Mouse (Mus musculus) stomach, embryonic 16.5 days (tissue): ENCODE results near the gene Tph2. TPM values are rescaled to one million over a fixed set of nuclear protein-coding genes. Genes with fewer than 3 reads are reported as not detected.

Experiments
- ATAC-seq: fragments of 200-750 bp; cut with Nextera tagmentation; 2 replicates; pipeline ENCODE4 v1.8.0; 2017; ENCODE audit warnings: moderate number of reproducible peaks, moderate TSS enrichment; ENCODE audit not compliant: insufficient read depth, low FRiP score
- H3K27ac ChIP-seq: fragments of 300-500 bp; sonication (generic); 2 replicates; pipeline ENCODE4 v1.5.1; 2014; ENCODE audit warnings: low read length
- H3K27me3 ChIP-seq: fragments of 300-500 bp; sonication (generic); 2 replicates; pipeline ENCODE4 v1.6.1; 2014; ENCODE audit warnings: low read length, control low read depth, mixed read lengths; ENCODE audit not compliant: control insufficient read depth, insufficient read depth
- H3K36me3 ChIP-seq: fragments of 300-500 bp; sonication (generic); 2 replicates; pipeline ENCODE4 v1.6.1; 2014; ENCODE audit warnings: low read length; ENCODE audit not compliant: control insufficient read depth, insufficient read depth
- H3K4me1 ChIP-seq: fragments of 300-500 bp; sonication (generic); 2 replicates; pipeline ENCODE4 v1.6.1; 2014; ENCODE audit warnings: low read length, control low read depth, mixed read lengths; ENCODE audit not compliant: control insufficient read depth, insufficient read depth
- H3K4me2 ChIP-seq: fragments of 300-500 bp; sonication (generic); 2 replicates; pipeline ENCODE4 v1.6.1; 2014; ENCODE audit warnings: low read depth, low read length, mixed read lengths
- H3K4me3 ChIP-seq: fragments of 300-500 bp; sonication (generic); replicated peaks from 2 replicates; pipeline ENCODE4 v1.5.1; 2014; ENCODE audit warnings: mild to moderate bottlenecking, low read length
- H3K9ac ChIP-seq: fragments of 300-500 bp; sonication (generic); 2 replicates; pipeline ENCODE4 v1.6.1; 2014; ENCODE audit warnings: low read length
- H3K9me3 ChIP-seq: fragments of 300-500 bp; sonication (generic); replicated peaks from 2 replicates; pipeline ENCODE4 v1.6.1; 2016; ENCODE audit warnings: low read length, control low read depth; ENCODE audit not compliant: control insufficient read depth
- WGBS: fragments of 180-500 bp; shearing (Covaris S2); extraction: QIAGEN DNeasy Blood & Tissue Kit; methylation state at CpG from one replicate; pipeline ENCODE4 v1.1.7; 2014; 5-methylcytosine and 5-hydroxymethylcytosine counted together
- polyA plus RNA-seq: library from polyadenylated mRNA; unstranded; fragments of >200 nt; fragmentation: Nextera tagmentation; extraction: Ambion mirVana; gene quantifications from 2 replicates; pipeline ENCODE4 v1.2.1, GENCODE M21; 2015

Gene Tph2
- polyA plus RNA-seq, 1 experiment from 2014 or later, result 0.05 TPM

DNA sequence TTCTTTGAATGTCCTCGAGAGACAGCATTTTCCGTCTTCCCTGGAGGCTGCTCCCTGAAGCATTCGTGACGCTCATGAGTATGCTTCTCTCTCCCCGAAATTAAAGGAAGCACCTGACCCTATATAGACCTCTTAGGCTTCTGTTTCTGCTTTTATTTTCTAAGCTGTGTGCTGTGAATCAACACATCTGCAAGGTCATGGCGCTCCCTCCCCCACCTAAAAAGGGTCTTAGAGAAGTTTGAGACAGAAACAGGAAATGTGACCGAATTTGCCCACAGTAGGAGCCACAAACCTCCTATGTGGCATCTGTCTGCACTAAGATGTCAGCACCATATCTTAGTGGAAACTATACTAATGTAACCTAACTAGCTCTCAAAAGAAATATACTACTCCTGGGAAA lies 124.1 kb downstream of the Tph2 start:
- no peak overlapping the region for H3K4me3 ChIP-seq
- no peaks in the 10 kb centered on the region for H3K9me3 ChIP-seq
- 57% methylated on average over 7 of the region's 7 CpGs for WGBS
- H3K36me3 ChIP-seq, result no peaks in the 10 kb centered on the region
- no peak overlapping the region for H3K4me2 ChIP-seq
- no peak overlapping the region for H3K27ac ChIP-seq
- H3K27me3 ChIP-seq, result no peaks in the 10 kb centered on the region
- no peak for ATAC-seq
- H3K4me1 ChIP-seq, result no peaks in the 10 kb centered on the region
- H3K9ac ChIP-seq, result no peak overlapping the region

DNA sequence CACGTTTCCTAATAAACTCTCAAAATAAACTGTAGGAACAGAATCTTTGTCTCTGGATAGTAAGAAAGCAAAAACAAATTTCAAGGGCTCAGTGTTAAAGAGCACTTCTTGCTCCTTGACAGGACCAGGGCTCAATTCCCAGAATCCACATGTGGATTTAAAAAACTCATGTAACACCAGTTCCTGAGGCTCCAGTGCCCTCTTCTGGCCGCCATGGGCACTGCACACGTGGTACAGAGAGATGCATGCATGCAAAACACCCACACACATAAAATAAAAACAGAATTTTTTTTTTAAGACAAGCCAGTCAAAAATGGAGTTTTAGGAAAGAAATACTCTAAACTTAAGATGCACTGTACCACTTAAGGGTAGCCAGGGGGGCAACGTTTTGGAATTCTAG lies 133.2 kb downstream of the Tph2 start:
- Histone ChIP-seq H3K27ac (no peak overlapping the region), H3K9ac (no peak overlapping the region), H3K4me1 (no peaks in the 10 kb centered on the region), H3K4me3 (no peak overlapping the region), H3K4me2 (no peak overlapping the region), H3K36me3 (no peaks in the 10 kb centered on the region), H3K27me3 (no peaks in the 10 kb centered on the region), H3K9me3 (no peaks in the 10 kb centered on the region)
- WGBS, result 50% methylated on average over 4 of the region's 4 CpGs
- no peak for ATAC-seq

DNA sequence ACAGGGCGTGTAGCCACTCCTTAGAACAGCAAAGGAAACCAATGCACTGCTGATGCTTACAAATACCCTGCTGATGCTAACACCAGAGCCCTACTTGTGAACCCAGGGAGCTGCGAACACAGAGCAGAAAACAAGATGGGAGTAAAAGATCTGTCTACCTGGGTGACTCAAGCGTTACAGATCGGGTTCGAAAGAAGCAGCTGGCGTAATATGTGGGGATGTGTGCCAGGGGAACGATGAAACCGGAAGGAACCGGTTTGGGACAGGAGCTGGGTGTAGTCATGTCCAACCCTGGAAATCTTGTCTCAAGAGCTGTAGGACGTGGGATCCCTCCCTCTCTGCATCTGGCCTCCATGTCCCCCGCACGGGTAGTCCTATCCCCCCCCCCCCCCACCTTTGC lies 134.1 kb downstream of the Tph2 start:
- no peaks in the 10 kb centered on the region for H3K4me1 ChIP-seq
- no peaks in the 10 kb centered on the region for H3K9me3 ChIP-seq
- ATAC-seq, result no peak
- no peaks in the 10 kb centered on the region for H3K36me3 ChIP-seq
- H3K9ac ChIP-seq, result no peak overlapping the region
- no peak overlapping the region for H3K4me3 ChIP-seq
- no peaks in the 10 kb centered on the region for H3K27me3 ChIP-seq
- H3K4me2 ChIP-seq, result no peak overlapping the region
- H3K27ac ChIP-seq, result no peak overlapping the region
- WGBS, result 89% methylated on average over 12 of the region's 12 CpGs

DNA sequence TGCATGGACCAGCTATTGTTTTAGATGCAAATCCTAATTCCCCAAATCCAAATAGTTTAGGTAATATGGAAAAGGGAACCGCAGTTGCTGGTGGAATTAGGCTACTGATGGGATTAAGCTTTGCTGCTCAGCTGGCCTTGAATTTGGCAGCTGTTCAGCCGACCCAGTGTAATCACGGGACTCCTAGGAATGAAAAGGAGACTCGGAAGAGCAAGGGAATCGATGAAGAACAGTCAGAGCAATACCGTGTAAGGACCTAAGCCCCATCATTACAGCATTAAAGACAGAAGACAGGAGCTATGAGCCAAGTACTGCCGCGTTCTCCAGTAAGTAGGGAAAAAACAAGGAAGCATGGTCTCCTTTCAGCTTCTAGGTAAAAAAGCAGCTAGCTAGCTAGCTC lies 134.6 kb downstream of the Tph2 start:
- Histone ChIP-seq H3K9ac (no peak overlapping the region), H3K36me3 (no peaks in the 10 kb centered on the region), H3K27me3 (no peaks in the 10 kb centered on the region), H3K9me3 (no peaks in the 10 kb centered on the region), H3K27ac (no peak overlapping the region), H3K4me2 (no peak overlapping the region), H3K4me3 (no peak overlapping the region), H3K4me1 (no peaks in the 10 kb centered on the region)
- ATAC-seq, result no peak
- 62% methylated on average over 8 of the region's 8 CpGs for WGBS

DNA sequence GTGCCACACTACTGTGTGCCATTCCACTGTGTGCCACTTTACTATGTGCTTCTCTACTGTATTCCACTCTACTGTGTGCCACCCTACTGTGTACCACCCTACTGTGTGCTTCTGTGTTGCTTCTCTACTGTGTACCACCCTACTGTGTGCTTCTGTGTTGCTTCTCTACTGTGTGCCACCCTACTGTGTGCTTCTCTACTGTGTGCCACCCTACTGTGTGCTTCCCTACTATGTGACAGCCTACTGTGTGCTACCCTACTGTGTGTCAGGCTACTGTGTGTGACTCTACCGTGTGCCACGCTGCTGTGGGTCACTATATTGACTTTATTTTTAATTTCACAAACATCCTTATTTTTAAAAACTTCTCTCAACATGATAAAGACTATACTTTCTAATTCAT lies 136.3 kb downstream of the Tph2 start:
- Histone ChIP-seq H3K36me3 (no peaks in the 10 kb centered on the region), H3K9ac (no peak overlapping the region), H3K4me3 (no peak overlapping the region), H3K4me1 (no peaks in the 10 kb centered on the region), H3K9me3 (no peaks in the 10 kb centered on the region), H3K4me2 (no peak overlapping the region), H3K27ac (no peak overlapping the region), H3K27me3 (no peaks in the 10 kb centered on the region)
- 91% methylated on average over 2 of the region's 2 CpGs for WGBS
- ATAC-seq, result no peak

DNA sequence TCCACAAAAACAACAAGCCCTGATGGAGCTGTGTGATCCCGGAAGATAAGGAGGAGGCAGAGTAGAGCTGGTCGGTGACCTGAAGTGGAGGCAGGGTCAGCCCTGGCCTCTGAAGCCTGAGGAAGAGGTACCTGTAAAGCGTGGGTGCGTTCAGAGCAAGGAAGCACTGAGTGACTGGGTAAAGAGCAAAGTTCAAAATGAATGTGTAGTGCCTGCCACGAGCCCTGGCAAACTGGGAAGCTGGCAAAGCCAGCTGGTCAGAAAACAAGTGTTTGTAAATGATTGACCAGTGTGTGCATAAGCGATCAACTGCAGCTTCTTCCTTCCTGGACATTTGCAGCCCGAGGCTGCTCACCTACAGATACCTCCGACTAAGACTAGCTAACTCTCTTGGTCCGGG lies 149.1 kb downstream of the Tph2 start:
- H3K27ac ChIP-seq, result no peak overlapping the region
- H3K4me3 ChIP-seq, result no peak overlapping the region
- no peak for ATAC-seq
- WGBS, result 78% methylated on average over 9 of the region's 9 CpGs
- no peaks in the 10 kb centered on the region for H3K27me3 ChIP-seq
- no peaks in the 10 kb centered on the region for H3K9me3 ChIP-seq
- no peaks in the 10 kb centered on the region for H3K4me1 ChIP-seq
- no peak overlapping the region for H3K9ac ChIP-seq
- H3K4me2 ChIP-seq, result no peak overlapping the region
- no peaks in the 10 kb centered on the region for H3K36me3 ChIP-seq

Other genes starting within 250 kb of the Tph2 start
- gene Tbc1d15, start 66.4 kb upstream of the Tph2 start, polyA plus RNA-seq, result 43.4 and 49.5 TPM in 2 replicates
- 3.6 and 4.2 TPM in 2 replicates for gene Rab21, start 130.6 kb upstream of the Tph2 start, polyA plus RNA-seq
- gene Tmem19, start 177.5 kb upstream of the Tph2 start, polyA plus RNA-seq, result 28.5 and 33.7 TPM in 2 replicates
- gene Thap2, start 199.4 kb upstream of the Tph2 start, polyA plus RNA-seq, result 21.3 and 24.1 TPM in 2 replicates
- gene Zfc3h1, start 199.9 kb upstream of the Tph2 start, polyA plus RNA-seq, result 19.7 and 20.5 TPM in 2 replicates